Mouse (Mus musculus): Measurements from ENCODE around the gene Herc1. TPM values are rescaled to one million over a fixed set of nuclear protein-coding genes. Genes with fewer than 3 reads are reported as not detected.

The Herc1 gene
- 17.7 and 18.9 TPM in 2 replicates for polyA plus RNA-seq (2012; rRNA removed)

GRCm38 (mm10) chr9:66349860-66350787, at the start of gene Herc1:
Herc1 (plus strand) TSS chr9:66350450.
- no peaks in the 10 kb centered on the region for H3K4me1 ChIP-seq (ENCODE audit: control insufficient read depth, insufficient read depth, insufficient read length)
- WGBS: under 1% methylated on average over 84 of the region's 85 CpGs
- H3K27ac ChIP-seq (ENCODE audit: insufficient read depth, low read length): peak within 1 kb of the TSS; percentile 95
- peak; percentile 84 to 93 for DNase-seq (ENCODE audit: low read depth in 1 of 2, low spot score in 2 of 2)
- peak within 1 kb of the TSS; percentile 97 for H3K4me3 ChIP-seq (ENCODE audit: extremely low read depth, insufficient read depth, insufficient read length)
- TF ChIP-seq POLR2A (IDR thresholded peaks at IDR 0.05; ENCODE audit: low read depth, low read length) (no peak), CTCF (IDR thresholded peaks at IDR 0.05; ENCODE audit: extremely low read depth, insufficient read depth, insufficient read length, insufficient replicate concordance) (no peak)
- no peaks in the 10 kb centered on the region for H3K27me3 ChIP-seq (ENCODE audit: control insufficient read depth, insufficient read depth, low read length)
- no peaks in the 10 kb centered on the region for H3K36me3 ChIP-seq (ENCODE audit: control insufficient read depth, insufficient read depth, low read length)

- WGBS: 80% methylated on average over 3 of the region's 3 CpGs
- Histone ChIP-seq H3K4me3 (ENCODE audit: extremely low read depth, insufficient read depth, insufficient read length) (no peak overlapping the region), H3K27me3 (ENCODE audit: control insufficient read depth, insufficient read depth, low read length) (no peaks in the 10 kb centered on the region), H3K36me3 (ENCODE audit: control insufficient read depth, insufficient read depth, low read length) (no peaks in the 10 kb centered on the region), H3K27ac (ENCODE audit: insufficient read depth, low read length) (no peak overlapping the region), H3K4me1 (ENCODE audit: control insufficient read depth, insufficient read depth, insufficient read length) (no peaks in the 10 kb centered on the region)
- TF ChIP-seq POLR2A (IDR thresholded peaks at IDR 0.05; ENCODE audit: low read depth, low read length) (no peak), CTCF (IDR thresholded peaks at IDR 0.05; ENCODE audit: extremely low read depth, insufficient read depth, insufficient read length, insufficient replicate concordance) (no peak)
- no peak for DNase-seq (ENCODE audit: low read depth in 1 of 2, low spot score in 2 of 2)
These were observed 45.7 kb upstream of the Herc1 start for GRCm38 (mm10) chr9:66304320-66305090.

- no peaks in the 10 kb centered on the region for H3K27me3 ChIP-seq (ENCODE audit: control insufficient read depth, insufficient read depth, low read length)
- TF ChIP-seq POLR2A (IDR thresholded peaks at IDR 0.05; ENCODE audit: low read depth, low read length) (no peak), CTCF (IDR thresholded peaks at IDR 0.05; ENCODE audit: extremely low read depth, insufficient read depth, insufficient read length, insufficient replicate concordance) (no peak)
- peak overlapping the region; percentile 78 for H3K27ac ChIP-seq (ENCODE audit: insufficient read depth, low read length)
- H3K36me3 ChIP-seq (ENCODE audit: control insufficient read depth, insufficient read depth, low read length): no peaks in the 10 kb centered on the region
- WGBS: 20% methylated on average over 25 of the region's 25 CpGs
- peak; percentile 45 for DNase-seq (ENCODE audit: low read depth in 1 of 2, low spot score in 2 of 2)
- H3K4me3 ChIP-seq (ENCODE audit: extremely low read depth, insufficient read depth, insufficient read length): peak overlapping the region; percentile 66
- H3K4me1 ChIP-seq (ENCODE audit: control insufficient read depth, insufficient read depth, insufficient read length): no peaks in the 10 kb centered on the region
These were observed 44.8 kb upstream of the Herc1 start for GRCm38 (mm10) chr9:66305121-66306112.

GRCm38 (mm10) chr9:66306414-66306813, 43.8 kb upstream of the Herc1 start:
- no peaks in the 10 kb centered on the region for H3K27me3 ChIP-seq (ENCODE audit: control insufficient read depth, insufficient read depth, low read length)
- DNase-seq (ENCODE audit: low read depth in 1 of 2, low spot score in 2 of 2): no peak
- no peak for TF ChIP-seq CTCF (IDR thresholded peaks at IDR 0.05; ENCODE audit: extremely low read depth, insufficient read depth, insufficient read length, insufficient replicate concordance)
- no peak for TF ChIP-seq POLR2A (IDR thresholded peaks at IDR 0.05; ENCODE audit: low read depth, low read length)
- no peaks in the 10 kb centered on the region for H3K36me3 ChIP-seq (ENCODE audit: control insufficient read depth, insufficient read depth, low read length)
- WGBS: 84% methylated on average over 3 of the region's 3 CpGs
- H3K27ac ChIP-seq (ENCODE audit: insufficient read depth, low read length): no peak overlapping the region
- no peaks in the 10 kb centered on the region for H3K4me1 ChIP-seq (ENCODE audit: control insufficient read depth, insufficient read depth, insufficient read length)
- no peak overlapping the region for H3K4me3 ChIP-seq (ENCODE audit: extremely low read depth, insufficient read depth, insufficient read length)

- H3K27me3 ChIP-seq (ENCODE audit: control insufficient read depth, insufficient read depth, low read length): no peaks in the 10 kb centered on the region
- no peak overlapping the region for H3K4me3 ChIP-seq (ENCODE audit: extremely low read depth, insufficient read depth, insufficient read length)
- no peaks in the 10 kb centered on the region for H3K36me3 ChIP-seq (ENCODE audit: control insufficient read depth, insufficient read depth, low read length)
- no peak for DNase-seq (ENCODE audit: low read depth in 1 of 2, low spot score in 2 of 2)
- no peaks in the 10 kb centered on the region for H3K4me1 ChIP-seq (ENCODE audit: control insufficient read depth, insufficient read depth, insufficient read length)
- TF ChIP-seq POLR2A (IDR thresholded peaks at IDR 0.05; ENCODE audit: low read depth, low read length) (no peak), CTCF (IDR thresholded peaks at IDR 0.05; ENCODE audit: extremely low read depth, insufficient read depth, insufficient read length, insufficient replicate concordance) (no peak)
- 51% methylated on average over 2 of the region's 2 CpGs for WGBS
- H3K27ac ChIP-seq (ENCODE audit: insufficient read depth, low read length): no peak overlapping the region
These were observed 42.9 kb upstream of the Herc1 start for GRCm38 (mm10) chr9:66307341-66307740.

GRCm38 (mm10) chr9:66308741-66309140, 41.5 kb upstream of the Herc1 start:
- Histone ChIP-seq H3K27ac (ENCODE audit: insufficient read depth, low read length) (no peak overlapping the region), H3K4me3 (ENCODE audit: extremely low read depth, insufficient read depth, insufficient read length) (no peak overlapping the region), H3K27me3 (ENCODE audit: control insufficient read depth, insufficient read depth, low read length) (no peaks in the 10 kb centered on the region), H3K36me3 (ENCODE audit: control insufficient read depth, insufficient read depth, low read length) (no peaks in the 10 kb centered on the region), H3K4me1 (ENCODE audit: control insufficient read depth, insufficient read depth, insufficient read length) (no peaks in the 10 kb centered on the region)
- 93% methylated on average over 4 of the region's 4 CpGs for WGBS
- TF ChIP-seq POLR2A (IDR thresholded peaks at IDR 0.05; ENCODE audit: low read depth, low read length) (no peak), CTCF (IDR thresholded peaks at IDR 0.05; ENCODE audit: extremely low read depth, insufficient read depth, insufficient read length, insufficient replicate concordance) (no peak)
- no peak for DNase-seq (ENCODE audit: low read depth in 1 of 2, low spot score in 2 of 2)
